Mouse (Mus musculus): ENCODE measurements around the gene Nudt8. TPM values are rescaled to one million over a fixed set of nuclear protein-coding genes. Genes with fewer than 3 reads are reported as not detected.
"Not testable (repeated sequence)": the region's sequence is repeated elsewhere in the genome, so short reads cannot be mapped to it uniquely, and the experiment has no call there.

The Nudt8 gene
- polyA plus RNA-seq, 1 experiment from 2014 or later = 23.0 TPM

DNA sequence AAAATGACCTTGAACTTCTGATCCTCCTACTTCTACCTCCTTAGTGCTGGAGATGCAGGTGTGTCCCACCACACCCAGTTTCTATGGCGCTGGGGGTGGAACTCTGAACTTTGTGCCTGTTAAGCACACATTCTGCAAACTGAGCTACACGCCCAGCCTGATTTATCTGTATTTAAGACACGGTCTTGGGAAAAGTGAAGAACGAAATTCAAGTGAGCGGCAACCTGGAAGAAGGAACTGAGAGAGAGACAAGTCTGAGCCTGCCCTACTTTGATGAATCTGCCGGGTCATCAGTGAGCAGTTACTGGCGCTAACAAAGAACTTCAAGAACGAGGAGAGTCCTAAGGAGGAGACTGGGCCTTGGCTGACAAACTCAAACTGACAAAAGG, 46.5 kb downstream of the Nudt8 start:
- TF ChIP-seq EP300 (IDR thresholded peaks at IDR 0.05; ENCODE audit: low read depth) = peak; percentile 47
- TF ChIP-seq CTCF (IDR thresholded peaks at IDR 0.05; ENCODE audit: low read depth) = no peak
- WGBS (ENCODE audit: insufficient replicate concordance) = 47% methylated on average over 8 of the region's 8 CpGs
- peak; percentile 53 for DNase-seq
- Histone ChIP-seq H3K36me3 (replicated peaks; ENCODE audit: insufficient read depth, low read length) (no peaks in the 10 kb centered on the region), H3K4me2 (ENCODE audit: low read depth, low read length) (peak overlapping the region; percentile 48), H3K27me3 (ENCODE audit: insufficient read depth, low read length) (no peaks in the 10 kb centered on the region), H3K9ac (replicated peaks) (no peak overlapping the region; the same call in 1 of the 2 replicates), H3K4me1 (ENCODE audit: insufficient read depth) (peaks cover 13% of the 10 kb centered on the region; the same call in 1 of the 2 replicates), H3K27ac (ENCODE audit: low read depth) (peak overlapping the region; percentile 90), H3K4me3 (ENCODE audit: low read depth, low read length) (0 out of 2 replicates have a peak overlapping the region, but pooled peaks have one; percentile 5), H3K9me3 (ENCODE audit: low read length) (no peaks in the 10 kb centered on the region)
- ATAC-seq = peak; percentile 27

DNA sequence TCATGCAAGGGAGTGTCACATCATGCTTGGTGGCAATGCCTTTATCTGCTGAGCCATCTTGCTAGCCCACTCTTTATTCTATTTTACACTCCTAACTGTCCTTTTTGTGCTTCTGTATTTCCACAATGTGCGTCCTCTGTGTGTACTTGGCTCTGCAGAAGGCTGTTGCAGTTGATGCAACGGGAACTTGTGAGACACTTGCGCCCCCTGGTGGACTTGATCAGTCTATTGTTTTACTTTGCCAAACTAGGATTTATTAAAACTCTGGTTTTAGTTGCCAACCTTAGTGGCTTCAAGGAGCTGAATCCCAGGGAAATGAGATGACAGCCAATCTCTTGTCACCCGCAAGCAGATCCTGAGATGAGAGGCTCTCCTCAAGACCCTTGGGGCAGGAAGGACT, 47.5 kb downstream of the Nudt8 start:
- no peaks in the 10 kb centered on the region for H3K9me3 ChIP-seq (ENCODE audit: low read length)
- H3K27ac ChIP-seq (ENCODE audit: low read depth) = no peak overlapping the region
- no peaks in the 10 kb centered on the region for H3K27me3 ChIP-seq (ENCODE audit: insufficient read depth, low read length)
- TF ChIP-seq EP300 (IDR thresholded peaks at IDR 0.05; ENCODE audit: low read depth) (no peak), CTCF (IDR thresholded peaks at IDR 0.05; ENCODE audit: low read depth) (peak; percentile 94)
- peaks cover 13% of the 10 kb centered on the region; the same call in 1 of the 2 replicates for H3K4me1 ChIP-seq (ENCODE audit: insufficient read depth)
- H3K9ac ChIP-seq (replicated peaks) = no peak overlapping the region
- no peak for ATAC-seq
- DNase-seq = peak; percentile 89
- 21% methylated on average over 4 of the region's 4 CpGs for WGBS (ENCODE audit: insufficient replicate concordance)
- 0 out of 2 replicates have a peak overlapping the region, but pooled peaks have one; percentile 5 for H3K4me3 ChIP-seq (ENCODE audit: low read depth, low read length)
- peak overlapping the region; percentile 48 for H3K4me2 ChIP-seq (ENCODE audit: low read depth, low read length)
- no peaks in the 10 kb centered on the region for H3K36me3 ChIP-seq (replicated peaks; ENCODE audit: insufficient read depth, low read length)

DNA sequence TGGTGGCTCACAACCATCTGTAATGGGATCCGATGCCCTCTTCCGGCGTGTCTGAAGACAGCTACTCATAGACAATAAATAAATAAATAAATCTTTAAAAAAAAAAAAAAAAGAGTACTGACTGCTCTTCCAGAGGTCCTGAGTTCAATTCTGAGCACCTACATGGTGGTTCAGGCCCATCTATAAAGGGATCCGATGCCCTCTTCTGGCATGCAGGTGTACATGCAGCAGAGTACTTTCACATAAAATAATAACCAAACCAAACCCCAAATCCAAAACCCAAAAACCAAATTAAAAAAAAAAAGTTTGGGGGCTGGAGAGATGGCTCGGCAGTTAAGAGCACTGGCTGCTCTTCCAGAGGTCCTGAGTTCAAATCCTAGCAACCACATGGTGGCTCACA, 48.7 kb downstream of the Nudt8 start:
- not testable (repeated sequence) for H3K27ac ChIP-seq (ENCODE audit: low read depth); ATAC-seq; H3K9me3 ChIP-seq (ENCODE audit: low read length); H3K4me3 ChIP-seq (ENCODE audit: low read depth, low read length); H3K36me3 ChIP-seq (replicated peaks; ENCODE audit: insufficient read depth, low read length); H3K27me3 ChIP-seq (ENCODE audit: insufficient read depth, low read length); DNase-seq; H3K9ac ChIP-seq (replicated peaks); H3K4me2 ChIP-seq (ENCODE audit: low read depth, low read length)
- 79% methylated on average over 5 of the region's 5 CpGs for WGBS (ENCODE audit: insufficient replicate concordance)
- H3K4me1 ChIP-seq (ENCODE audit: insufficient read depth) = peaks cover 13% of the 10 kb centered on the region; the same call in 1 of the 2 replicates
- TF ChIP-seq CTCF (IDR thresholded peaks at IDR 0.05; ENCODE audit: low read depth) = peak; percentile 48

DNA sequence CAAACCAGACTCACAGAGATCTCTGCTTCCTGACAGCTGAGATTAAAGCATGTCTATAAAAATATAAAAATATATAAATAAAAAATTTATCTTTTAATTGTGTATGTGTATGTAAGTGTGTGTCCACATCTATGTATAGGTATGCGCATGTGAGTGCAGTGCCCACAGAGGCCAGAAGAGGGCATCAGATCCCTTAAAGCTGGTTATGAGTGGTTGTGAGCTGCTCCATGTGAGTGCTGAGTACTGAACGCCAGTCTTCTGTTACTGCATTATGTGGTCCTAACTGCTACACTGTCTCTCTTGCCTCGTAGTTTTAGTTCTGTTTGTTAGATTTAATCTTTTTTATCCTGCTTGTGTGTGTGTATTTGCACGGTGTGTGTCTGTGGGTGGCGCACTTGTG, 50.6 kb downstream of the Nudt8 start:
- Histone ChIP-seq H3K27me3 (ENCODE audit: insufficient read depth, low read length) (no peaks in the 10 kb centered on the region), H3K36me3 (replicated peaks; ENCODE audit: insufficient read depth, low read length) (no peaks in the 10 kb centered on the region), H3K4me1 (ENCODE audit: insufficient read depth) (peaks cover 20% of the 10 kb centered on the region; the same call in 1 of the 2 replicates), H3K27ac (ENCODE audit: low read depth) (no peak overlapping the region), H3K4me3 (ENCODE audit: low read depth, low read length) (no peak overlapping the region), H3K4me2 (ENCODE audit: low read depth, low read length) (no peak overlapping the region), H3K9me3 (ENCODE audit: low read length) (no peaks in the 10 kb centered on the region), H3K9ac (replicated peaks) (no peak overlapping the region)
- TF ChIP-seq CTCF (IDR thresholded peaks at IDR 0.05; ENCODE audit: low read depth) (peak; percentile 51), EP300 (IDR thresholded peaks at IDR 0.05; ENCODE audit: low read depth) (no peak)
- WGBS (ENCODE audit: insufficient replicate concordance) = 94% methylated on average over 5 of the region's 5 CpGs
- ATAC-seq (no peak), DNase-seq (no peak)

Other genes with a start within 250 kb of the Nudt8 start
- gene Kmt5b, start 233.2 kb upstream of the Nudt8 start, polyA plus RNA-seq (2015; fragmentation: Nextera tagmentation; extraction: Ambion mirVana) = 4.7 and 6.2 TPM in 2 replicates
- 24.8 and 48.6 TPM in 2 replicates for gene Chka, start 148.8 kb upstream of the Nudt8 start, polyA plus RNA-seq (2015; fragmentation: Nextera tagmentation; extraction: Ambion mirVana)
- 28.1 and 29.7 TPM in 2 replicates for gene Tcirg1, start 93.4 kb upstream of the Nudt8 start, polyA plus RNA-seq (2015; fragmentation: Nextera tagmentation; extraction: Ambion mirVana)
- gene Ndufs8, start 87.8 kb upstream of the Nudt8 start, polyA plus RNA-seq (2015; fragmentation: Nextera tagmentation; extraction: Ambion mirVana) = 165 and 167 TPM in 2 replicates
- 9.5 TPM in 2 replicates for gene Aldh3b1, start 70.8 kb upstream of the Nudt8 start, polyA plus RNA-seq (2015; fragmentation: Nextera tagmentation; extraction: Ambion mirVana)
- gene Unc93b1, start 65.4 kb upstream of the Nudt8 start, polyA plus RNA-seq (2015; fragmentation: Nextera tagmentation; extraction: Ambion mirVana) = 42.6 and 48.1 TPM in 2 replicates
- 0.04 and 0.13 TPM in 2 replicates for gene Aldh3b3, start 41.9 kb upstream of the Nudt8 start, polyA plus RNA-seq (2015; fragmentation: Nextera tagmentation; extraction: Ambion mirVana)
- gene Aldh3b2, start 28.3 kb upstream of the Nudt8 start, polyA plus RNA-seq (2015; fragmentation: Nextera tagmentation; extraction: Ambion mirVana) = 0.09 and 0.11 TPM in 2 replicates
- 19.3 and 22.0 TPM in 2 replicates for gene Acy3, start 14.0 kb upstream of the Nudt8 start, polyA plus RNA-seq (2015; fragmentation: Nextera tagmentation; extraction: Ambion mirVana)
- gene Tbx10, start 7.8 kb upstream of the Nudt8 start, polyA plus RNA-seq (2015; fragmentation: Nextera tagmentation; extraction: Ambion mirVana) = not detected in 2 replicates
- 0.26 and 0.49 TPM in 2 replicates for gene Gm49405, start within 50 bp of the Nudt8 start, polyA plus RNA-seq (2015; fragmentation: Nextera tagmentation; extraction: Ambion mirVana)
- 0.36 and 0.74 TPM in 2 replicates for gene Doc2g, start 2.7 kb downstream of the Nudt8 start, polyA plus RNA-seq (2015; fragmentation: Nextera tagmentation; extraction: Ambion mirVana)
- gene Ndufv1, start 12.2 kb downstream of the Nudt8 start, polyA plus RNA-seq (2015; fragmentation: Nextera tagmentation; extraction: Ambion mirVana) = 171 and 172 TPM in 2 replicates
- gene Gstp1, start 37.4 kb downstream of the Nudt8 start, polyA plus RNA-seq (2015; fragmentation: Nextera tagmentation; extraction: Ambion mirVana) = 428 and 442 TPM in 2 replicates
- gene Gstp2, start 45.4 kb downstream of the Nudt8 start, polyA plus RNA-seq (2015; fragmentation: Nextera tagmentation; extraction: Ambion mirVana) = 5.8 and 6.4 TPM in 2 replicates
- gene Gstp3, start 59.0 kb downstream of the Nudt8 start, polyA plus RNA-seq (2015; fragmentation: Nextera tagmentation; extraction: Ambion mirVana) = 64.5 and 67.3 TPM in 2 replicates
- 0.38 and 0.43 TPM in 2 replicates for gene Cabp2, start 81.0 kb downstream of the Nudt8 start, polyA plus RNA-seq (2015; fragmentation: Nextera tagmentation; extraction: Ambion mirVana)
- 91.2 and 91.9 TPM in 2 replicates for gene Cdk2ap2, start 96.6 kb downstream of the Nudt8 start, polyA plus RNA-seq (2015; fragmentation: Nextera tagmentation; extraction: Ambion mirVana)
- gene Pitpnm1, start 99.4 kb downstream of the Nudt8 start, polyA plus RNA-seq (2015; fragmentation: Nextera tagmentation; extraction: Ambion mirVana) = 6.6 and 7.4 TPM in 2 replicates
- 23.1 and 26.8 TPM in 2 replicates for gene Aip, start 125.3 kb downstream of the Nudt8 start, polyA plus RNA-seq (2015; fragmentation: Nextera tagmentation; extraction: Ambion mirVana)
- not detected in 2 replicates for gene Gpr152, start 139.2 kb downstream of the Nudt8 start, polyA plus RNA-seq (2015; fragmentation: Nextera tagmentation; extraction: Ambion mirVana)
- gene Cabp4, start 143.5 kb downstream of the Nudt8 start, polyA plus RNA-seq (2015; fragmentation: Nextera tagmentation; extraction: Ambion mirVana) = 0.11 and 0.15 TPM in 2 replicates
- 63.0 and 64.4 TPM in 2 replicates for gene Coro1b, start 148.0 kb downstream of the Nudt8 start, polyA plus RNA-seq (2015; fragmentation: Nextera tagmentation; extraction: Ambion mirVana)
- 35.7 and 35.8 TPM in 2 replicates for gene Ptprcap, start 153.0 kb downstream of the Nudt8 start, polyA plus RNA-seq (2015; fragmentation: Nextera tagmentation; extraction: Ambion mirVana)
- 22.1 and 23.0 TPM in 2 replicates for gene Rps6kb2, start 162.8 kb downstream of the Nudt8 start, polyA plus RNA-seq (2015; fragmentation: Nextera tagmentation; extraction: Ambion mirVana)
- gene Carns1, start 174.9 kb downstream of the Nudt8 start, polyA plus RNA-seq (2015; fragmentation: Nextera tagmentation; extraction: Ambion mirVana) = 0.73 and 0.90 TPM in 2 replicates
- 8.4 and 9.9 TPM in 2 replicates for gene Tbc1d10c, start 190.7 kb downstream of the Nudt8 start, polyA plus RNA-seq (2015; fragmentation: Nextera tagmentation; extraction: Ambion mirVana)
- 269 and 284 TPM in 2 replicates for gene Ppp1ca, start 191.5 kb downstream of the Nudt8 start, polyA plus RNA-seq (2015; fragmentation: Nextera tagmentation; extraction: Ambion mirVana)
- 8.0 and 9.0 TPM in 2 replicates for gene Rad9a, start 201.1 kb downstream of the Nudt8 start, polyA plus RNA-seq (2015; fragmentation: Nextera tagmentation; extraction: Ambion mirVana)
- gene Clcf1, start 213.7 kb downstream of the Nudt8 start, polyA plus RNA-seq (2015; fragmentation: Nextera tagmentation; extraction: Ambion mirVana) = 0.91 and 1.1 TPM in 2 replicates
- gene AC109138.7, start 213.8 kb downstream of the Nudt8 start, polyA plus RNA-seq (2015; fragmentation: Nextera tagmentation; extraction: Ambion mirVana) = not detected in 2 replicates
- 28.5 and 31.1 TPM in 2 replicates for gene Pold4, start 231.3 kb downstream of the Nudt8 start, polyA plus RNA-seq (2015; fragmentation: Nextera tagmentation; extraction: Ambion mirVana)

All from liver, postnatal 0 days (tissue).